Mouse (Mus musculus): ENCODE measurements around the gene Pomc. TPM values are rescaled to one million over a fixed set of nuclear protein-coding genes. Genes with fewer than 3 reads are reported as not detected.
A peak's percentile ranks its signal among the peaks of the same experiment; 100 is the strongest.
"Not testable (repeated sequence)": the region's sequence is repeated elsewhere in the genome, so short reads cannot be mapped to it uniquely, and the experiment has no call there.

The Pomc gene
- polyA plus RNA-seq, 1 experiment from 2014 or later: 1.6 TPM

DNA sequence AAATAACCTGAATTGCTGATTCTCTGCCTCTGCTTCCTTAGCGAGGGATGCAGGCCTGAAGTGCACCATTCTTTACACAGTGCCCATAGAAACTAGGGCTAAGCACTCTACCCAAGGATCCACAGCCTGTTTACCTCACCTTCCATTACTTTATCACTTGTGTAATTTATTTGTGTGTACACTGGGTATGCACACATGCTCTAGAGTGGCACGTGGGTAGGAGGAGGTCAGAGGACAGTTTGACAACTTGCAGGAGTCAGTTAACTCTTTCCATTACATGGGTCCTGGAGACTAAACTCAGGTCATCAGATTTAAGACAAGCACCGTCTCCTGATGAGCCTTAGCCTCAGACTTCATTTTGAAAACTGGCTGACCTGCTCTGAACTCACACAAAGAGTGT is 36.2 kb upstream of the Pomc start:
- Histone ChIP-seq H3K27me3 (ENCODE audit: control insufficient read depth, insufficient read depth, low read length) (no peaks in the 10 kb centered on the region), H3K36me3 (ENCODE audit: control insufficient read depth, insufficient read depth, low read length) (no peaks in the 10 kb centered on the region), H3K27ac (ENCODE audit: low read length) (no peak overlapping the region), H3K4me1 (ENCODE audit: control insufficient read depth, insufficient read depth, low read length) (peaks cover 6% of the 10 kb centered on the region), H3K9ac (ENCODE audit: low read length) (no peak overlapping the region), H3K9me3 (replicated peaks; ENCODE audit: control insufficient read depth, low read length) (no peaks in the 10 kb centered on the region), H3K4me2 (ENCODE audit: low read depth, low read length) (no peak overlapping the region), H3K4me3 (replicated peaks; ENCODE audit: low read length) (no peak overlapping the region)
- 47% methylated on average over 3 of the region's 3 CpGs for WGBS
- no peak for ATAC-seq (ENCODE audit: insufficient read depth, low FRiP score)

DNA sequence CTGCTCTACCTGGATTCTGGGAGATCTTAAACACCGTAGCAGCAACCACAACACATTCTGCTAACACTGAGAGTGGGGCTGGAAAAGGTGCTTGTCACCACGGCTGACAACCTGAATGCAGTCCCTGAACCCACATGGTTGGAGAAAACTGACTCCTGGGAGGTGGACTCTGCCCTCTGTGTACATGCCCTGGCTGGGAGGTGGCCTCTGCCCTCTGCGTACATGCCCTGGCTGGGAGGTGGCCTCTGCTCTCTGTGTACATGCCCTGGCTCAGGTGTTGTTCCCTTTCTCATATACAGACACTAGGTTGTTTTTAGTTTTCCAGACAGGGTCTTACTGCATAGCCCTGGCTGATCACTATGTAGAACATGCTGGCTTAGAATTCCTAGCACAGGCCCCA is 35.3 kb upstream of the Pomc start:
- H3K4me3 ChIP-seq (replicated peaks; ENCODE audit: low read length): no peak overlapping the region
- peaks cover 6% of the 10 kb centered on the region for H3K4me1 ChIP-seq (ENCODE audit: control insufficient read depth, insufficient read depth, low read length)
- no peaks in the 10 kb centered on the region for H3K9me3 ChIP-seq (replicated peaks; ENCODE audit: control insufficient read depth, low read length)
- H3K27me3 ChIP-seq (ENCODE audit: control insufficient read depth, insufficient read depth, low read length): no peaks in the 10 kb centered on the region
- H3K36me3 ChIP-seq (ENCODE audit: control insufficient read depth, insufficient read depth, low read length): no peaks in the 10 kb centered on the region
- H3K27ac ChIP-seq (ENCODE audit: low read length): no peak overlapping the region
- H3K9ac ChIP-seq (ENCODE audit: low read length): no peak overlapping the region
- H3K4me2 ChIP-seq (ENCODE audit: low read depth, low read length): no peak overlapping the region
- peak; percentile 53 for ATAC-seq (ENCODE audit: insufficient read depth, low FRiP score)
- 56% methylated on average over 3 of the region's 3 CpGs for WGBS

DNA sequence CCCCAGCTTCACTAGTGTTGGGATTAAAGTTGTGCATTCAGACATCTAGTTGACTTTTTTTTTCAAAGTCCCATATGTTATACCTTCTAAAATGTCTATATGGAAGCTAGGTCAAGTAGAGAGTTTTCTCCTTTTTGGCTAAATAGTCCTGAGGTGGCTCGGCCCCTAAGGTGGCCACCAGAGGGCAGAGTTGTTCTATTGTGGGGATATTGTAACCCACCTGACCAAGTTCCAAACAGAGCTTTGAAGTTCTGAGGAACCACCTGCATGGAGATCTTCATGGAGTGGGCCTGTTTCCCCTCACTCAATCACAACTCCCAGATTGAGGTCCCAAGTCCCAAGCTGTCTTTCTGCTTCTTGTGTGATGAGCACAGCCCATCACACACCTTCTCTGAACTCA is 28.6 kb upstream of the Pomc start:
- Histone ChIP-seq H3K4me3 (replicated peaks; ENCODE audit: low read length) (no peak overlapping the region), H3K4me2 (ENCODE audit: low read depth, low read length) (no peak overlapping the region), H3K27me3 (ENCODE audit: control insufficient read depth, insufficient read depth, low read length) (no peaks in the 10 kb centered on the region), H3K36me3 (ENCODE audit: control insufficient read depth, insufficient read depth, low read length) (no peaks in the 10 kb centered on the region), H3K9ac (ENCODE audit: low read length) (no peak overlapping the region), H3K27ac (ENCODE audit: low read length) (no peak overlapping the region), H3K9me3 (replicated peaks; ENCODE audit: control insufficient read depth, low read length) (no peaks in the 10 kb centered on the region), H3K4me1 (ENCODE audit: control insufficient read depth, insufficient read depth, low read length) (no peaks in the 10 kb centered on the region)
- WGBS: 0% methylated on average over 1 of the region's 1 CpGs
- peak; percentile 47; the same call in 1 of the 2 replicates for ATAC-seq (ENCODE audit: insufficient read depth, low FRiP score)

DNA sequence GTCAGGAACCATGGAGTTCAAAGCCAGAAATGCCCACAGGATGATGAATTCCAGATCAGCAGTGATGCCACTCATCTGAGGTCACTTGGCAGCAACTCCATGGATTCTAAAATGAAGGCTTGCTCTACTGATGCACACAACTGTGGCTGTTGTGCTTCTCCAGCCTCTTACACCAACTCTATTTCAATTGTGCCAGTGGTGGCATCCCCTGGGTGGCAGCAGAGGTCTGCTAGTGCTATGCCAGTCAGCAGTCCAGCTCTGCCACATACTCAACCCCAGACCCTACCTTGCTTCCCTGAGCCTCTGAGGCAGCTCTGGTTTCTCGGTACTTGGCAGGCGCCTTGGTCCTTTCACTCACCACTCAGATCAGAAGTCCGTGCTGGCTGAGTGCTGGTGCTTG is 25.9 kb upstream of the Pomc start:
- no peak overlapping the region for H3K4me3 ChIP-seq (replicated peaks; ENCODE audit: low read length)
- H3K9ac ChIP-seq (ENCODE audit: low read length): no peak overlapping the region
- H3K9me3 ChIP-seq (replicated peaks; ENCODE audit: control insufficient read depth, low read length): no peaks in the 10 kb centered on the region
- no peak overlapping the region for H3K27ac ChIP-seq (ENCODE audit: low read length)
- no peak overlapping the region for H3K4me2 ChIP-seq (ENCODE audit: low read depth, low read length)
- WGBS: 75% methylated on average over 3 of the region's 3 CpGs
- ATAC-seq (ENCODE audit: insufficient read depth, low FRiP score): no peak
- H3K4me1 ChIP-seq (ENCODE audit: control insufficient read depth, insufficient read depth, low read length): no peaks in the 10 kb centered on the region
- no peaks in the 10 kb centered on the region for H3K36me3 ChIP-seq (ENCODE audit: control insufficient read depth, insufficient read depth, low read length)
- H3K27me3 ChIP-seq (ENCODE audit: control insufficient read depth, insufficient read depth, low read length): no peaks in the 10 kb centered on the region

DNA sequence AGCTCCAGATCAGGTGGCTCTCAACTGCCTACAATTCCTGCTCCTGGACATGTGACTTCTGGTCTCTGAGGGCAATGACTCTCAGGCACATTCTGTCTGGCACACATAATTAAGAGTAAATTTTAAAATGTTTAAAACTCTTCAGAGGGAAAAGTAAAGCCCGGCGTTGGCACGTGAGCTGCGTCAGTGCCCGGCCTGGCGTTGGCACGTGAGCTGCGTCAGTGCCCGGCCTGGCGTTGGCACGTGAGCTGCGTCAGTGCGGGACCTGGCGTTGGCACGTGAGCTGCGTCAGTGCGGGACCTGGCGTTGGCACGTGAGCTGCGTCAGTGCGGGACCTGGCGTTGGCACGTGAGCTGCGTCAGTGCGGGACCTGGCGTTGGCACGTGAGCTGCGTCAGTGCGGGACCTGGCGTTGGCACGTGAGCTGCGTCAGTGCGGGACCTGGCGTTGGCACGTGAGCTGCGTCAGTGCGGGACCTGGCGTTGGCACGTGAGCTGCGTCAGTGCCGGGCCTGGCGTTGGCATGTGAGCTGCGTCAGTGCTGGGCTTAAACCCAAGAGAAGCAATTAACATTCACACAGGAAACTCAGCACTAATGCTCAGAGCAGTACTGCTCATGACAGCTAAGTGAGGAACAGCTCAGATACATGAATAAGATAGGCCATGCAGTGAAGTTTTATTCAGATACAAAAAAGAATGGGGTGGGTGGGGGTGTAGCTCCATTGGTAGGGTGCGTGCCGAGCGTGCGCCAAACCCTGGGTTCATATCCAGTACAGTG is 24.5 kb upstream of the Pomc start:
- not testable (repeated sequence) for H3K4me1 ChIP-seq (ENCODE audit: control insufficient read depth, insufficient read depth, low read length); ATAC-seq (ENCODE audit: insufficient read depth, low FRiP score); H3K4me3 ChIP-seq (replicated peaks; ENCODE audit: low read length); H3K27me3 ChIP-seq (ENCODE audit: control insufficient read depth, insufficient read depth, low read length); H3K27ac ChIP-seq (ENCODE audit: low read length); H3K36me3 ChIP-seq (ENCODE audit: control insufficient read depth, insufficient read depth, low read length); H3K9me3 ChIP-seq (replicated peaks; ENCODE audit: control insufficient read depth, low read length); H3K4me2 ChIP-seq (ENCODE audit: low read depth, low read length); H3K9ac ChIP-seq (ENCODE audit: low read length)
- WGBS: 88% methylated on average over 33 of the region's 47 CpGs

DNA sequence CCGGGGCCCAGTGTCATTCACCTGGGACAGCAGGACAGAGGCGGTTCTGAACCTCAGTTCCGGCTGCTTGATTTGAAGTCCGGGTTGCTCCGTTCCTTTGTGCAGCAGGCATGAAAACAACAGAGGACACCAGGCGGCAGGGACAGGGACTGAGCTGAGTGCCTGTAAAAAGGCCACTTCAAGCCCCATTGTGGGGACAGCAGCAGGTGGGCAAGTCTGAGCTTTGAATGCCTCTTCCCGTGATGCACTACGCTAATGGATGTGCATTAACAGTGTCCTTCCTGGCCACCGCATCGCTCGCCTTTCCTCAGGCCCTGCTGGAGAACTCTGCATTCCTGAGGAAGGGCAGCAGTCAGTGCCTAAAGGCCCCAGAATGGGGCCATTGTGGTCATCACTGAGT is 12.7 kb upstream of the Pomc start:
- 49% methylated on average over 11 of the region's 11 CpGs for WGBS
- no peak overlapping the region for H3K9ac ChIP-seq (ENCODE audit: low read length)
- H3K36me3 ChIP-seq (ENCODE audit: control insufficient read depth, insufficient read depth, low read length): no peaks in the 10 kb centered on the region
- H3K9me3 ChIP-seq (replicated peaks; ENCODE audit: control insufficient read depth, low read length): no peaks in the 10 kb centered on the region
- no peak overlapping the region for H3K27ac ChIP-seq (ENCODE audit: low read length)
- ATAC-seq (ENCODE audit: insufficient read depth, low FRiP score): no peak
- H3K4me1 ChIP-seq (ENCODE audit: control insufficient read depth, insufficient read depth, low read length): no peaks in the 10 kb centered on the region
- H3K27me3 ChIP-seq (ENCODE audit: control insufficient read depth, insufficient read depth, low read length): no peaks in the 10 kb centered on the region; the same call in 1 of the 2 replicates
- H3K4me3 ChIP-seq (replicated peaks; ENCODE audit: low read length): no peak overlapping the region
- no peak overlapping the region for H3K4me2 ChIP-seq (ENCODE audit: low read depth, low read length)

DNA sequence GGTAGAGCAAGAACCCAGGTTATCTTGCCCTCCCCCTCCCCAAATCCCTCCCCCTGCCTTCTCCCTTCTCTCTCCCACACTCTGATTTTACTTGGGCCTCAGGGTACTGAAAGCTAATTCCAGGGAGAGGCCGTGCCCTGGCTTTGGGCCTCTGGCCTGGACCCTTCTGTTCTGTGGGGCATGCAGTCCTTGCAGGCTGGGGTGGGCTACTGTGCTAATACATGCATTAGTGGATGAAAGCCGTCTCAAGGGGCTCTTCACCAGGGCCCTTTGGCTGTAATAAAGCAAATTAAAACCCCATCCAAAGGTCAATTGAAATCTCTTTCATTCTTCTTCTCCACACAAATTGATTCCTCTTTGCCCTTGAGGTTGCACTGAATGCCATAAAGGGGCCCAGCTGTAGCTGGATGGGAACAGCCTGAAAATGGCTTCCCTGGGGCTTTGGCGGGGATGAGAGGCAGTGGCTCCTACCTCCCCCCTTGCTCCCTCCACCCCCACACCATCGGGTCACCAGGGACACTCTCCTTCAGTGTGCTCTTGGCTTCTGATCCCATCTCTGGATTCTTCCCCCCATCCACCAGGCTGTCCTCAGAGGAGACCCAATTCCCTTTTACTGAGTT is 10.2 kb upstream of the Pomc start:
- Histone ChIP-seq H3K9me3 (replicated peaks; ENCODE audit: control insufficient read depth, low read length) (no peaks in the 10 kb centered on the region), H3K4me1 (ENCODE audit: control insufficient read depth, insufficient read depth, low read length) (no peaks in the 10 kb centered on the region), H3K36me3 (ENCODE audit: control insufficient read depth, insufficient read depth, low read length) (no peaks in the 10 kb centered on the region), H3K4me2 (ENCODE audit: low read depth, low read length) (no peak overlapping the region), H3K27me3 (ENCODE audit: control insufficient read depth, insufficient read depth, low read length) (no peaks in the 10 kb centered on the region; the same call in 1 of the 2 replicates), H3K4me3 (replicated peaks; ENCODE audit: low read length) (no peak overlapping the region), H3K27ac (ENCODE audit: low read length) (no peak overlapping the region), H3K9ac (ENCODE audit: low read length) (no peak overlapping the region)
- 65% methylated on average over 4 of the region's 4 CpGs for WGBS
- no peak for ATAC-seq (ENCODE audit: insufficient read depth, low FRiP score)

DNA sequence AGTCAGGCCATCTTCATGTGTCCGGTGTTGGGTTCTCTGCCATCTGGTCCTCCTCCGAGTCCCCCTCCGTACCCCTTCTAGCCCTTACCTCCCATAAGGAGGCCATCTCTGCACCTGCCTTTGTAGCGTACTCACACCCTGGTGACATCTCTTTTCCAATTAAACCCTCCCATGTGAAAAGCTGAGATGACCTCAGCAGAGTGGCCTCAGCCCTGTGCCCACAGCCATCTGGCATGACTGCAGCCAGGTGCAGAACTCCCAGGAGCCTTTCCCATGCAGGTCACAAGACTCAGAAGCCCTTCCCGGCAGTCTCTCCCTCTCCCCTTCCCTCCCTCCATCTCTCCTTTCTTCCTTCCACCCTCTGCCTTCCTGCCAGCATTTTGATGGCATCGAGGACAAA is 7.2 kb upstream of the Pomc start:
- no peak overlapping the region for H3K4me3 ChIP-seq (replicated peaks; ENCODE audit: low read length)
- no peak overlapping the region for H3K9ac ChIP-seq (ENCODE audit: low read length)
- 73% methylated on average over 6 of the region's 6 CpGs for whole genome bisulfite sequencing
- H3K36me3 ChIP-seq (ENCODE audit: control insufficient read depth, insufficient read depth, low read length): no peaks in the 10 kb centered on the region
- H3K9me3 ChIP-seq (replicated peaks; ENCODE audit: control insufficient read depth, low read length): no peaks in the 10 kb centered on the region
- no peak overlapping the region for H3K27ac ChIP-seq (ENCODE audit: low read length)
- ATAC-seq (ENCODE audit: insufficient read depth, low FRiP score): no peak
- no peaks in the 10 kb centered on the region for H3K4me1 ChIP-seq (ENCODE audit: control insufficient read depth, insufficient read depth, low read length)
- no peaks in the 10 kb centered on the region for H3K27me3 ChIP-seq (ENCODE audit: control insufficient read depth, insufficient read depth, low read length)
- no peak overlapping the region for H3K4me2 ChIP-seq (ENCODE audit: low read depth, low read length)

DNA sequence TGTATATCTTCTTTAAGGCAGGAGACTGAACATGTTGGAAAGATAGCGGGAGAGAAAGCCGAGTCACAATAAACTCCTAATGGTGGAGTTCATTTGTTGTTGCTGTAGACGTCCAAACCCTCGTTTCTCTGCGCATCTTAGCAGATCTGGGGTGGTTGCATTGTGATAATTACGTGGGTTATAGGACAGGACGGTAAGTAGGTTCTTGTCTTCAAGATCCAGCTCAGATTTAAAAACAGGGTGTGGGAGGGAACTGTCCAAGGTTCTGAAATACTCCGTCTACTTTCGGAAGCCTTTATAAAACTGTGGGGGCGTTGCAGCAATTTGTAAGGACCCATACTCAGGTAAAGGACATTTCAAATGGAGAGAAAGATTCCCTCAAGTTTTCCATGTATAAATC is 620 bp downstream of the Pomc start:
- H3K4me1 ChIP-seq (ENCODE audit: control insufficient read depth, insufficient read depth, low read length): no peaks in the 10 kb centered on the region
- ATAC-seq (ENCODE audit: insufficient read depth, low FRiP score): no peak
- 27% methylated on average over 10 of the region's 10 CpGs for WGBS
- H3K4me3 ChIP-seq (replicated peaks; ENCODE audit: low read length): no peak overlapping the region
- peaks cover 10% of the 10 kb centered on the region for H3K27me3 ChIP-seq (ENCODE audit: control insufficient read depth, insufficient read depth, low read length)
- no peak overlapping the region for H3K9ac ChIP-seq (ENCODE audit: low read length)
- H3K4me2 ChIP-seq (ENCODE audit: low read depth, low read length): no peak overlapping the region
- H3K9me3 ChIP-seq (replicated peaks; ENCODE audit: control insufficient read depth, low read length): no peaks in the 10 kb centered on the region
- H3K27ac ChIP-seq (ENCODE audit: low read length): no peak overlapping the region
- no peaks in the 10 kb centered on the region for H3K36me3 ChIP-seq (ENCODE audit: control insufficient read depth, insufficient read depth, low read length)
